Mouse (Mus musculus) megakaryocyte, adult 5-6 weeks (primary cell): ENCODE data around the gene Cfap65. TPM values are rescaled to one million over a fixed set of nuclear protein-coding genes. Genes with fewer than 3 reads are reported as not detected.

Source experiments
- ATAC-seq: 2 replicates; pipeline ENCODE4 v1.8.0; 2016; ENCODE audit warnings: mild to moderate bottlenecking, inconsistent platforms; ENCODE audit not compliant: poor library complexity, severe bottlenecking
- total RNA-seq, 2 experiments: library from RNA; stranded (forward) in 1 of 2; stranded (reverse) in 1 of 2; fragments of 153-499, 151-499 nt in 1 of 2; fragments of 221-1000, 200-1000 nt in 1 of 2; gene quantifications; 2 replicates each; pipeline versions ENCODE4 v1.2.3 to v1.2.4; 2015 to 2017

Gene Cfap65
- total RNA-seq, 2 experiments from 2014 or later: not detected

DNA sequence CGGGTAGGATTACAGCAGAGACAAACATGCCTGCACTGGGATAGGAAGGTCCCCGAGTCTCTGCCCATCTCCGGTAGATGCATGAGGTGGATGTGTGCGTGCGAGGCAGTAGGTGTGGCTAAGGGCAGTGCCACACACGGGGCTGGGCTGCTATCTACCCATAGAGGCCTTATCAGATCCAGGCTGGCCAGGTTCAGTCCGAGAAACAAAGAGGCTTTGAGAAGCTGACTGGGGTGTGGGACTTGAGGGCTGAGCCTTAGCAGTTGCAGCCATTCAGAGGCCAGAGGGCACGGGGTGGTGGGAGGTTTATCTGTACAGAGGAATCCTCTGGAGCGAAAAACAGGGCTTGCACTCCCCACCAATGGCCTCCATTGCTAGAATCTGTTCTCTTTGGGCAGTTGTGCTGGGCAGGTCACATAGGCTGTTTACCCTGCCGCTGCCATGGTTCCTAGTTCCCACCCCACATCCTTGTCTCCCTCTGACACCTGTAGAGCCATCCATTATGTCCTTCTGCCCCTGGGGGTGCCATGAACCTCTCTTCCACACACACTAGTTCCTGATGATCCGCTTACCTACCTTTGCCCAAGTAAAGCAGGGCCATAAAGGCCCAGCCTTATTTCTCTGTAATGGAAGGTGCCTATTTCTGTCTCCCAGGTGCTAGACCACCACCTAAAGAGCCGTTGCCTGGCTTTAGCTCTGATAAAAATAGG lies 6.4 kb upstream of the Cfap65 start:
- no peak for ATAC-seq

DNA sequence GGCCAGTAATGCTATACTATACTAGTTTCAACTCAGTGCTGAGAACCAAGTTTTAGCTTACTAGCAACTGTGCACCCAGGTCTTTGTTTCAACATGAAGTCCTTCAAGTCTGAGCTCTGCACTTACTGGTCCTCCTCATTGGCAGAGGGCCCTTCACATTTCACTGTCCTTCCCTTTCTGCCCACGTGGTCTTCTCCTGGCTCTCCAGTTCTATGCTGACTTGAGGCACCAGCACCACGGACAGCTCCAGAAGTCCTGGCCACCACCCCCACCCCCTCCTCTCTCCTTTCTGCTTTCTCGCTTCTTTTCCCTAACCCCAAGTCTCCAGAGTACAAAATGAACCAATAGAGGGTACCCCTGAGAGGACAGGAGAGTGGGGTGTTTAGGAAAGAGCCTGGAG lies 4.4 kb upstream of the Cfap65 start:
- no peak for ATAC-seq

- no peak for ATAC-seq
These were observed 927 bp upstream of the Cfap65 start for GRCm38 (mm10) chr1:74936221-74936830.

GRCm38 (mm10) chr1:74927621-74928296 lies 7.6 kb downstream of the Cfap65 start:
- ATAC-seq: no peak

- ATAC-seq: no peak
These were observed 8.7 kb downstream of the Cfap65 start for GRCm38 (mm10) chr1:74926721-74927120.

GRCm38 (mm10) chr1:74924464-74924863 lies 10.9 kb downstream of the Cfap65 start:
- ATAC-seq: no peak

GRCm38 (mm10) chr1:74915706-74916105 lies 19.7 kb downstream of the Cfap65 start:
- ATAC-seq: no peak

DNA sequence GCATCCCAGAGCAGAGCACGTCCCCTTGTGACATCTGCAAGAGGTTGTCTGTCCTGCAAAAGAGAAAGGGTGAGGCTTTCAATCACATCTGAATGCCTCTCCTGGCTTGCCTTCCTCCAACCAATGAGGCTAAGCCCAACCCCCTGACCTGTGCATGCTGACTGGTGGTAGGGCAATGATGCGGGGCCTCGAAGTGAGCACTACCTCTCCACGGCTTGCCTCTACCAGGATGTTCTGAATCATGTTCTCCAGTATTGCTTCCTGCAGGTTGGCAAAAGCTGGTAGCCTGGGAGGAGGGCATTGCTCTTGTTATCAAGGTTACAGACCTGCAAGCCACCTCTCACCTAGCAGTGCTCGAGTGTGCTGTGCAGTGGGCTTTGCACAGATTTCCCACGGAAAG lies 33.2 kb downstream of the Cfap65 start:
- ATAC-seq: no peak

DNA sequence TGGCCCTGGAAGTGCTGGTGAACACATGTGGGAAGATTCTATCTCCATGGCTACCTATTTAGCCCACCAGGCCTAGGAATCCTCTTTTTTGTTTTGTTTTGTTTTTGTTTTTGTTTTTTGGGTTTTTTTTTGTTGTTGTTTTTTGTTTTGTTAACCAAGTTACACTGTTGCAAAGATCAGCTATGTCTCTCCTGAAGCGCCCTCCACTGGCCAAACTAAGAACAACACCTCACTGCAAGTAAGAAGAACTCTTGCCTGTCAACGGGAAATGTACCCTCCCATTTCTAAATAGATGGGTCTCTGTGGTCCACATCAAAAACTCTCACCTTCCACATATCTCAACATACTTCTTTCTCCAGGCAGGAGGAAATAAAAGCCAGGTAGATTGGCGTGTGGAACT lies 33.7 kb downstream of the Cfap65 start:
- no peak for ATAC-seq

DNA sequence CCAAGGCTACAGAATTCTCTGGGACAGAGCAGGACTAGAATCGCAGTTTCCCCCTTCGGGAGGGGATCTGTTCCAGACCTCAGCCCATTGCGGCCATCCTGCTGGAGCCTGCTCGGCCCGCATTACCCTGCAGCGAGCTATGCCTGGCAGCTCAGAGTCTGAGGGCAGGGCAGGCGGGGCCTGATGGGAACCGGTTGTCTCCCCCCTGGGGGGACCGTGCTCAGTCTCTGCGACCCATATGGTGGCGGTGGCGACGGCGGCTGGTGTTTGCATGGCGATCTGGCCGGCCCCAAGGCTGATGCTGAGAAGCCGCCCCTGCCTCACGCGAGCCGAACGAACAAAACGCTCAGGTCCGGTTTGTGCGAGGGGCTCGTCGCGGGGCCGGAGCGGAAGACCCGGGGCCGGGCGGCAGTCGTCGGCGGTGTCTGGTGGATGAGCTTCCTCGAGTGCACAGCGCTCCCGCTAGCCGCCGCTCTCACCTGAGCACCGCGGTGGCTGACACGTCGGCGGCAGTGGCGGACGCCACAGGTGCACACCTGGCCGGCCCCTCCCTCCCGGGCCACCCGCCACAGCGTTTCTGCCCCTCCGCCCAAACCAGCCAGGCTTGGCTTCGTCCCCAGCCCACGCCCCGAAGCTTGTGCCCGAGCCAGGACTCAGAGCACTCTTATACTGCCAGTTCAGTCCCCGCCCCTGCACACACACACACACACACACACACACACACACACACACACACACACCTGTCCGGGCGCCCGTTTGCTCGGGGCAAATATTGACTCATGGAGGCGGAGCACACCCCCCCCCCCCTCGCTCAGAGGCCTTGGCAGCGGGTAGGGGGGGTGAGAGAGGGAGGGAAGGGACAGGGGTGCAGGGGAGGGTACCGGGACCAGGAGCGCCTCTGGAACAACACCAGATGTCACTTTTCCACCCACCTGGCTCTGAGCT lies 34.8 kb downstream of the Cfap65 start:
- ATAC-seq: no peak

DNA sequence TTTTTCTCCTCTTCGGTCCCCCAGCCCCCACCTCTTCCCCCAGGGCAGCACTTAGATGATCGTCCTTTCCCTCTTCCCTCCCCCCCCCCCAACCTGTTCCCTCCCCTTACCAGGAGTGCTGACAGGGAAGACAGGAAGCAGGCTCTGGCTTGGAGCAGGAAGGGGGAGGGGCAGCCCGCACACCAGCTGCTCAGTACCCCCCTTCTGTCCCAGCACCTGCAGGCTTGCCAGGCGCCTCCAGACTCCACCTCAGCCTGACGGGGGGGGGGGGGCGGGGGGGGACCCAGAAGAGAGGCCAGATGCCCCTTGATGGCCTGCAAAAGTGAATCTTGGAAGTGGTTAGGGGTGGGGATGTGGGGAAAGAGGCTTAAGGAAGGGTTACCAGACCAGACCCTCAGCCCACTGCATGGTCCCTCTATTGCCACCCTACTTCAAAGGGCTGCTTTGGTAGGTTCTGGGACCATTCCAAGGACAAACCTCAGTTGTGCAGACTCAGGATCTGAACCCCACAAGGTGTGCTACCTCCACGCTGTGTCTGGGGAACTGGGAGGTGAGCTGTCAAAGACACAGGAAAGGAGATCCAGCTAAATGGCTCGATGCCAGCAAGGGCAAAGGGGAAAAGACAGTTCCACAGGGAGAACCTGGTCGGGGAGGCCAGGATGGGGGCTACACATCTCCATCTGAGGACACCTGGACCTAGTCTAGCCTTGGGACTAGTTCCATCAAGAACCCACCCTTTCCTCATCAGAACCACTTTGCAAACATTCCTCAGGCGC lies 36.6 kb downstream of the Cfap65 start:
- ATAC-seq: no peak

DNA sequence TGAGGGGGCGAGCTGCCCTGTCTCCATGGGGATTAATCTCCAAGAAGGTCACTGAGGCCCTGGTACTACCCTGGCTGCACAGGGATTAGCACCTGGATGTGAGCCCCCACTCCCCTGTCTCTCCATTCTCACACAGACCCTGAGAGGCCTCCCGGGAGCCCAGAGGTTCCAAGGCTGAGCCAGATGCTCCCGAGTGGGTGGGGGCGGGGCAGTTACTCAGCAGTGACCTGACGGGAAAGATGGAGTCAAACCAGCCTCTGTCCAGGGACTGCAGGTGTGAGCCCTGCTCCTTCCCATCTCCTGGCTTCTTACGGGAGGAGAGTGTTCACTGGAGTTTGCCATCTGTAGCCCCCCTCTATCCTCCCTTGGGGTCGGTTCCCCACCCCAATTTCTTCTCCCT lies 37.4 kb downstream of the Cfap65 start:
- ATAC-seq: no peak

GRCm38 (mm10) chr1:74894966-74895365 lies 40.4 kb downstream of the Cfap65 start:
- no peak for ATAC-seq

- no peak for ATAC-seq
These were observed 42.1 kb downstream of the Cfap65 start, which contains the start of gene Cryba2 for GRCm38 (mm10) chr1:74893134-74893855. Gene Cryba2 (minus strand): TSS chr1:74893143.

GRCm38 (mm10) chr1:74892351-74893133 lies 42.9 kb downstream of the Cfap65 start:
- no peak for ATAC-seq

GRCm38 (mm10) chr1:74891513-74891912 lies 43.9 kb downstream of the Cfap65 start:
- ATAC-seq: no peak

- ATAC-seq: no peak
These were observed 49.9 kb downstream of the Cfap65 start, which contains the start of gene Fev for GRCm38 (mm10) chr1:74885369-74886042. Gene Fev (minus strand): TSS chr1:74885419.
